Mouse (Mus musculus): ENCODE measurements around the gene Irak4.

Gene Irak4

DNA sequence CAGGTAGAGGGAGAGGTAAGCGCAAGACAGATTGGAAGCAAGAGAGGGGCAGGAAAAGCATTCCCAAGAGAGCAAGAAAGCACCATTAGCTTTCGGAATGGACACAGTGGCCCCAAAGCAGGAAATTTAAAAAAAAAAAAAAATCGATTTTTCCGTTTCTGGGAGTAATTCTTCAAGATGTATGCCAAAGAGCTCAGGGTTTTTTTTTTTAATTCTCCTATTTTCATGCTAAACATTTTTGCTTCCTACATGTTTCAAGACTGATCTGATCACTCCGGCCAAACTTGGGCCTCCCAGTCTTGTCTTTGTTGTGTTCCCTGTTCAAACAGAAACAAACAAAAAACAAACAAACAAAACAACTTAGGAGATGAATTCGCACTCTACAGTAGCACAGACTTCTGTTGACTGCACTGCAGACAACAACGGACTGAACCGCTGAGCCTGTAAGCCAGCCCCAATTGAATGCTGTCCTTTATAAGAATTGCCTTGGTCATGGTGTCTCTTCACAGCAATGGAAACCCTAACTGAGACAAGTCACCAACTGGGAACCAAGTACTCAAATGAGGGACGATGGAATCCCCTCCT is 701 bp downstream of the Irak4 start:
- H3K4me1 ChIP-seq (replicated peaks; ENCODE audit: low read depth, low read length), result peaks cover 12% of the 10 kb centered on the region; the same call in 1 of the 2 replicates
- H3K27me3 ChIP-seq (ENCODE audit: insufficient read depth, low read length), result peaks cover 11% of the 10 kb centered on the region
- H3K36me3 ChIP-seq (ENCODE audit: insufficient read depth, low read length), result no peaks in the 10 kb centered on the region
- peak overlapping the region; percentile 90 for H3K4me3 ChIP-seq (replicated peaks; ENCODE audit: low read length)
- no peak for TF ChIP-seq CTCF (conservative IDR thresholded peaks at IDR 0.05; ENCODE audit: low read length)
- TF ChIP-seq NANOG (IDR thresholded peaks at IDR 0.05; ENCODE audit: borderline replicate concordance, low read length), result no peak
- no peak for TF ChIP-seq POU5F1 (IDR thresholded peaks at IDR 0.05; ENCODE audit: borderline replicate concordance, low read length)
- H3K9me3 ChIP-seq (ENCODE audit: low read length), result no peaks in the 10 kb centered on the region

GRCm38 (mm10) chr15:94544844-94545243 is 1.4 kb downstream of the Irak4 start:
- Histone ChIP-seq H3K27me3 (ENCODE audit: insufficient read depth, low read length) (peaks cover 11% of the 10 kb centered on the region), H3K36me3 (ENCODE audit: insufficient read depth, low read length) (no peaks in the 10 kb centered on the region), H3K9me3 (ENCODE audit: low read length) (0 out of 2 replicates have a peak, but pooled peaks cover under 1% of the 10 kb centered on the region), H3K4me1 (replicated peaks; ENCODE audit: low read depth, low read length) (peaks cover 12% of the 10 kb centered on the region; the same call in 1 of the 2 replicates), H3K4me3 (replicated peaks; ENCODE audit: low read length) (no peak overlapping the region)
- TF ChIP-seq CTCF (conservative IDR thresholded peaks at IDR 0.05; ENCODE audit: low read length), result no peak
- no peak for TF ChIP-seq POU5F1 (IDR thresholded peaks at IDR 0.05; ENCODE audit: borderline replicate concordance, low read length)
- TF ChIP-seq NANOG (IDR thresholded peaks at IDR 0.05; ENCODE audit: borderline replicate concordance, low read length), result no peak

GRCm38 (mm10) chr15:94553536-94553935 is 10.1 kb downstream of the Irak4 start:
- H3K9me3 ChIP-seq (ENCODE audit: low read length), result peaks cover 9% of the 10 kb centered on the region
- peaks cover 13% of the 10 kb centered on the region for H3K4me1 ChIP-seq (replicated peaks; ENCODE audit: low read depth, low read length)
- no peaks in the 10 kb centered on the region for H3K36me3 ChIP-seq (ENCODE audit: insufficient read depth, low read length)
- peak overlapping the region; percentile 55 for H3K4me3 ChIP-seq (replicated peaks; ENCODE audit: low read length)
- H3K27me3 ChIP-seq (ENCODE audit: insufficient read depth, low read length), result 0 out of 2 replicates have a peak, but pooled peaks cover 8% of the 10 kb centered on the region
- TF ChIP-seq POU5F1 (IDR thresholded peaks at IDR 0.05; ENCODE audit: borderline replicate concordance, low read length) (no peak), NANOG (IDR thresholded peaks at IDR 0.05; ENCODE audit: borderline replicate concordance, low read length) (no peak), CTCF (conservative IDR thresholded peaks at IDR 0.05; ENCODE audit: low read length) (no peak)

GRCm38 (mm10) chr15:94557442-94557841 is 14.0 kb downstream of the Irak4 start:
- Histone ChIP-seq H3K27me3 (ENCODE audit: insufficient read depth, low read length) (0 out of 2 replicates have a peak, but pooled peaks cover 4% of the 10 kb centered on the region), H3K36me3 (ENCODE audit: insufficient read depth, low read length) (no peaks in the 10 kb centered on the region), H3K9me3 (ENCODE audit: low read length) (no peaks in the 10 kb centered on the region), H3K4me3 (replicated peaks; ENCODE audit: low read length) (no peak overlapping the region), H3K4me1 (replicated peaks; ENCODE audit: low read depth, low read length) (peaks cover 22% of the 10 kb centered on the region)
- TF ChIP-seq CTCF (conservative IDR thresholded peaks at IDR 0.05; ENCODE audit: low read length) (peak; percentile 91), NANOG (IDR thresholded peaks at IDR 0.05; ENCODE audit: borderline replicate concordance, low read length) (no peak)

DNA sequence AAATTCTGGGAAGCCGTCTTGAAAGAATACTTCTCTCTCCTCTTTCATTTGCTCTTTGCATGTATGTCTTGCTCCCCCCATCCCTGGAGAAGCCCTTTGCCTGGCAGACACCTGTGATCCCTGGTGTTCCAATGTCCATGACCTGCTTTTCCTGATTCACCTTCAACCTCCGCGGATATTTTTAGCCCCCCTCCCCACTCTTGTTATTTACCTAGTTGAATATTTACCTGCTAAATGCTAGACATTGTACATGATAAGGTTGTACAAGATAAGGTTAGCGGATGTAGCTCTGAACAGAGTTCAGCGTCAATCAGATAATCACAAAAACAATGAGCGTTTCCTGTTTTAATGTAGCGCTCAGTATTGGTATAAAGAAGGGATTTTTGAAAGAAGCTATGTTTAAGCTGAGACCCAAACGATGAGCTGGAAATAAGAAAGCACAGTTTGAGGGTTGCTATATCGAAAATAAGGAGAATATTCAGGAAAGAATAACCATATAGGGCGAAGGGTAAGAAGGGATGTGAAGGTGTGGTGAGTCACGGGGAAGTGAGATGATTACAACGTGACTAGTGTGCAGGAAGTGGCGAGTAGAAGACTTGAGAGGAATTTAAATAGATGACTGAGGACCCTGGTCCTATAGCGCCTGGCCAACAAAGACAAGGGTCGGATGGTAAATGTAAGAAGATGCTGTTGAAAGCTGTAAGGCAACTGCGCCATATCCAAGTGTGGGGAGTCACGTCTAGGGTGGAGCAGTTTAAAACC is 15.6 kb downstream of the Irak4 start:
- H3K9me3 ChIP-seq (ENCODE audit: low read length), result no peaks in the 10 kb centered on the region
- no peaks in the 10 kb centered on the region for H3K36me3 ChIP-seq (ENCODE audit: insufficient read depth, low read length)
- no peak overlapping the region for H3K4me3 ChIP-seq (replicated peaks; ENCODE audit: low read length)
- H3K27me3 ChIP-seq (ENCODE audit: insufficient read depth, low read length), result 0 out of 2 replicates have a peak, but pooled peaks cover 4% of the 10 kb centered on the region
- TF ChIP-seq NANOG (IDR thresholded peaks at IDR 0.05; ENCODE audit: borderline replicate concordance, low read length) (no peak), POU5F1 (IDR thresholded peaks at IDR 0.05; ENCODE audit: borderline replicate concordance, low read length) (no peak)
- peaks cover 24% of the 10 kb centered on the region for H3K4me1 ChIP-seq (replicated peaks; ENCODE audit: low read depth, low read length)

GRCm38 (mm10) chr15:94564909-94565308 is 21.5 kb downstream of the Irak4 start:
- 0 out of 2 replicates have a peak, but pooled peaks cover 3% of the 10 kb centered on the region for H3K27me3 ChIP-seq (ENCODE audit: insufficient read depth, low read length)
- H3K9me3 ChIP-seq (ENCODE audit: low read length), result peaks cover 3% of the 10 kb centered on the region
- H3K4me3 ChIP-seq (replicated peaks; ENCODE audit: low read length), result no peak overlapping the region
- peaks cover 34% of the 10 kb centered on the region for H3K4me1 ChIP-seq (replicated peaks; ENCODE audit: low read depth, low read length)
- TF ChIP-seq POU5F1 (IDR thresholded peaks at IDR 0.05; ENCODE audit: borderline replicate concordance, low read length), result no peak
- TF ChIP-seq NANOG (IDR thresholded peaks at IDR 0.05; ENCODE audit: borderline replicate concordance, low read length), result no peak
- TF ChIP-seq CTCF (conservative IDR thresholded peaks at IDR 0.05; ENCODE audit: low read length), result no peak
- H3K36me3 ChIP-seq (ENCODE audit: insufficient read depth, low read length), result no peaks in the 10 kb centered on the region

GRCm38 (mm10) chr15:94565854-94566253 is 22.4 kb downstream of the Irak4 start:
- Histone ChIP-seq H3K4me3 (replicated peaks; ENCODE audit: low read length) (peak overlapping the region; percentile 69), H3K9me3 (ENCODE audit: low read length) (peaks cover 7% of the 10 kb centered on the region)
- TF ChIP-seq POU5F1 (IDR thresholded peaks at IDR 0.05; ENCODE audit: borderline replicate concordance, low read length), result no peak

GRCm38 (mm10) chr15:94568496-94569182 is 25.2 kb downstream of the Irak4 start:
- Histone ChIP-seq H3K36me3 (ENCODE audit: insufficient read depth, low read length) (no peaks in the 10 kb centered on the region), H3K9me3 (ENCODE audit: low read length) (peaks cover 7% of the 10 kb centered on the region), H3K27me3 (ENCODE audit: insufficient read depth, low read length) (0 out of 2 replicates have a peak, but pooled peaks cover 3% of the 10 kb centered on the region), H3K4me3 (replicated peaks; ENCODE audit: low read length) (no peak overlapping the region), H3K4me1 (replicated peaks; ENCODE audit: low read depth, low read length) (peaks cover 20% of the 10 kb centered on the region)
- TF ChIP-seq NANOG (IDR thresholded peaks at IDR 0.05; ENCODE audit: borderline replicate concordance, low read length) (no peak), CTCF (conservative IDR thresholded peaks at IDR 0.05; ENCODE audit: low read length) (no peak), POU5F1 (IDR thresholded peaks at IDR 0.05; ENCODE audit: borderline replicate concordance, low read length) (no peak)

More at GRCm38 (mm10) chr15:94565854-94566253, 22.4 kb downstream of the Irak4 start:
- Histone ChIP-seq H3K27me3 (ENCODE audit: insufficient read depth, low read length) (0 out of 2 replicates have a peak, but pooled peaks cover 3% of the 10 kb centered on the region), H3K36me3 (ENCODE audit: insufficient read depth, low read length) (no peaks in the 10 kb centered on the region), H3K4me1 (replicated peaks; ENCODE audit: low read depth, low read length) (peaks cover 34% of the 10 kb centered on the region)

All from E14TG2a.4 (cell line).